Mouse (Mus musculus): Measurements from ENCODE around the gene Rad50. TPM values are rescaled to one million over a fixed set of nuclear protein-coding genes. Genes with fewer than 3 reads are reported as not detected.

Rad50 gene
- polyA plus RNA-seq (2014; fragmentation: Illumina TruSeq; extraction: RNeasy Lipid Tissue Mini Kit (QIAGEN cat#74804); ENCODE audit: low read depth, low replicate concordance), result 16.9 TPM

GRCm38 (mm10) chr11:53706934-53707717, at the start of gene Rad50:
Rad50 (minus strand) TSS chr11:53707319.

DNA sequence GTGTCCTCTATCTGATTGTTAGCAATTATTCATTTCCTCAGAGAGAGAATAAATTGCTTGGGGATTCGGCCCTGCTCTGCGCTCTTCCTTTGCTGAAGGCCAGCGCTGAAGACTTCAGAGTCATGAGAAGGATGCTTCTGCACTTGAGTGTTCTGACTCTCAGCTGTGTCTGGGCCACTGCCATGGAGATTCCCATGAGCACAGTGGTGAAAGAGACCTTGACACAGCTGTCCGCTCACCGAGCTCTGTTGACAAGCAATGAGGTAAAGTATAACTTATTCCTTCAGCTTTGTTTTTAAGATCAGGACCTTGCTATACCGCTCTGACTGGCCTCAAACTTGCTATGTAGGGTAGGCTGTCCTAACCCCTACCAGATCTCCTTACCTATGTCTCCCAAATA, 13.6 kb upstream of the Rad50 start, which contains the start of gene Il5:
Gene Il5, plus strand, starts transcription at position 80 of the 400 bp plus-strand sequence.

GRCm38 (mm10) chr11:53634556-53634955, 72.6 kb downstream of the Rad50 start, which contains the start of gene Il13:
Il13 (minus strand) TSS chr11:53634702.

DNA sequence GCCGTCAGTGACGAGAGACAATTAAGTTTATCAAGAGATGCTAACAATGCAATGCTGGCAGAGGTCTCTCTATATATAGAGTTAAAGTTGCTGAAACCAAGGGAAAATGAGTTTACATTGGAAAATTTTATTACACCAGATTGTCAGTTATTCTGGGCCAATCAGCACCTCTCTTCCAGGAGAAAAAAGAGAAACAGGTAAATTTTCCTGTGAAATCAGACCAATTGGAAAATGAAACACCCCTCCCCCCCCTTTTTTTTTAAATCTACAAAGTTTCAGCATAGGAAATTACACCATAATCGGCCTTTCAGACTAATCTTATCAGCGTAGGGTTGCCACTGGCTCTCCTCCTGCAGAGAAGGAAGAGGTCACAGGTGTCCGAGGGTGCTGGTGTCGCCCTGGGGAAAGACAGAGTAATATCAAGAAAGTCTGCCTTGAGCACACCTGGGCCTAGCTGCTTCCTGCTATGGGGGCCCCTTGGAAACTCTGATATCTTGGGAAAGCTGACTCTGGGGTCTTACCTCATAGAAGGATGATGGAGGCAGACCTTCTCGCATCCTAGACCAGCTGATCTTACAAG, 88.4 kb downstream of the Rad50 start, which contains the start of gene Il4:
Gene Il4, minus strand, starts transcription at position 51 of the 580 bp plus-strand sequence.

Other genes starting within 250 kb of the Rad50 start
- gene Gm9837, start 236.8 kb downstream of the Rad50 start, polyA plus RNA-seq (2014; fragmentation: Illumina TruSeq; extraction: RNeasy Lipid Tissue Mini Kit (QIAGEN cat#74804); ENCODE audit: low read depth, low replicate concordance), result 2.3 TPM
- not detected for gene Gm9945, start 227.2 kb downstream of the Rad50 start, polyA plus RNA-seq (2014; fragmentation: Illumina TruSeq; extraction: RNeasy Lipid Tissue Mini Kit (QIAGEN cat#74804); ENCODE audit: low read depth, low replicate concordance)
- gene Sowaha, start 227.0 kb downstream of the Rad50 start, polyA plus RNA-seq (2014; fragmentation: Illumina TruSeq; extraction: RNeasy Lipid Tissue Mini Kit (QIAGEN cat#74804); ENCODE audit: low read depth, low replicate concordance), result 0.29 TPM
- gene Sept8, start 188.1 kb downstream of the Rad50 start, polyA plus RNA-seq (2014; fragmentation: Illumina TruSeq; extraction: RNeasy Lipid Tissue Mini Kit (QIAGEN cat#74804); ENCODE audit: low read depth, low replicate concordance), result 2.5 TPM
- 95.1 TPM for gene Kif3a, start 139.9 kb downstream of the Rad50 start, polyA plus RNA-seq (2014; fragmentation: Illumina TruSeq; extraction: RNeasy Lipid Tissue Mini Kit (QIAGEN cat#74804); ENCODE audit: low read depth, low replicate concordance)
- not detected for gene Il4, start 88.7 kb downstream of the Rad50 start, polyA plus RNA-seq (2014; fragmentation: Illumina TruSeq; extraction: RNeasy Lipid Tissue Mini Kit (QIAGEN cat#74804); ENCODE audit: low read depth, low replicate concordance)
- gene Il13, start 72.6 kb downstream of the Rad50 start, polyA plus RNA-seq (2014; fragmentation: Illumina TruSeq; extraction: RNeasy Lipid Tissue Mini Kit (QIAGEN cat#74804); ENCODE audit: low read depth, low replicate concordance), result 0.29 TPM
- 0.27 TPM for gene Il5, start 13.5 kb upstream of the Rad50 start, polyA plus RNA-seq (2014; fragmentation: Illumina TruSeq; extraction: RNeasy Lipid Tissue Mini Kit (QIAGEN cat#74804); ENCODE audit: low read depth, low replicate concordance)
- gene Irf1, start 62.7 kb upstream of the Rad50 start, polyA plus RNA-seq (2014; fragmentation: Illumina TruSeq; extraction: RNeasy Lipid Tissue Mini Kit (QIAGEN cat#74804); ENCODE audit: low read depth, low replicate concordance), result 0.94 TPM
- gene Gm17334, start 65.9 kb upstream of the Rad50 start, polyA plus RNA-seq (2014; fragmentation: Illumina TruSeq; extraction: RNeasy Lipid Tissue Mini Kit (QIAGEN cat#74804); ENCODE audit: low read depth, low replicate concordance), result not detected
- 0.28 TPM for gene Gm12216, start 151.9 kb upstream of the Rad50 start, polyA plus RNA-seq (2014; fragmentation: Illumina TruSeq; extraction: RNeasy Lipid Tissue Mini Kit (QIAGEN cat#74804); ENCODE audit: low read depth, low replicate concordance)
- 18.0 TPM for gene Slc22a5, start 184.3 kb upstream of the Rad50 start, polyA plus RNA-seq (2014; fragmentation: Illumina TruSeq; extraction: RNeasy Lipid Tissue Mini Kit (QIAGEN cat#74804); ENCODE audit: low read depth, low replicate concordance)

Data from testis, adult 10 weeks (tissue).